Mouse (Mus musculus) hematopoietic stem cell, adult 5-6 weeks (primary cell): ENCODE data around the gene Zfp445. TPM values are rescaled to one million over a fixed set of nuclear protein-coding genes. Genes with fewer than 3 reads are reported as not detected.
"Not testable (repeated sequence)": the region's sequence is repeated elsewhere in the genome, so short reads cannot be mapped to it uniquely, and the experiment has no call there.

Experiments used
- ATAC-seq, 2 experiments: fragments of 125-278 bp in 1 of 2; replicated peaks in 1 of 2; 2 replicates each; pipeline ENCODE4 v1.8.0; 2016 to 2017; ENCODE audit warnings: inconsistent platforms in 2 of 2, mild to moderate bottlenecking in 2 of 2, moderate number of reproducible peaks in 2 of 2, low read depth in 1 of 2, moderate TSS enrichment in 1 of 2; ENCODE audit not compliant: low FRiP score in 2 of 2, poor library complexity in 2 of 2, severe bottlenecking in 2 of 2, insufficient read depth in 1 of 2, low TSS enrichment in 1 of 2
- total RNA-seq: library from RNA; stranded (forward); fragments of 172-1452, 232-1000 nt; gene quantifications from 2 replicates; pipeline ENCODE4 v1.2.3, GENCODE M21; 2017

Gene Zfp445
- 91.8 and 114 TPM in 2 replicates for total RNA-seq

GRCm38 (mm10) chr9:122865697-122866166 lies at the start of gene Zfp445:
Gene Zfp445 (minus strand): TSS chr9:122866006.
- ATAC-seq = peak; percentile 92 to 97

DNA sequence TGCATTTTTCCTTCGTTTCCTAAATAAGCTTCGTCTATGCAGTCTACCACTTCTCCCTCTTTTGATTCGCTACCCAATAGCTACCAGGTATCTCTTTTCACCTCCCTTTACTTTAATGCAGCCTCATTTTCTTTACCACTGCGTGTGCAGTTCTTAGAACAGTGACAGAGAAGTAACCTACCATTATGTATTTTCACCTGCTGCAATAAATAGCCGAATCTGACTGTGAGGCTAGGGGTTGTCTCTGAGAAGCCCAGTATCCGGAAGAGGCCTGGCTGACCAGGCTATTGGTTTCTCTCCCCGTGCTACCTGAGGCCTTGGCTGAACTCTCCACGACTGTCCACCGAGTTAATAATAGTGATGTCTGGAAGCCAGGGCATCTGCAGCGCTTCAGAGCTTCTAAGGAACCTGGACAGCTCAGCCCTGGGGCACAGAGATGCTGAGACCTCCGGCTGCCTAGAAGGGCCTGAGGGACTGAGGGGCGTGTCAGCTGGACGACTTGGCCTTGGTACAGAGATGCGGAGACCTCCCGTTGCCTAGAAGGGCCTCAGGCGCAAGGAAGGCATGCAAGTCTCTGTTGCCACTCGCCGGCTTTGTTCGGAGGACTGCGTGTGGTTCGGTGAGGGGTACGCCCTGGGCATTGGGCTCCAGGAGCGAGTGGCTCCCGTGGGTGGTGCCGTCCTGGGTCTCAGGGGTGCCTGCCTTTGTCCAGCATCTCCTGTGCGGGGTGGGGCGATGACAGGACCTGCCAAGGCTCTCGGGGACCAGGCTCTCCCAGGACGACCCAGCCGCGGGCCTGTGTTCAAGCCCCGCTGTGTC lies 37.1 kb upstream of the Zfp445 start:
- peak; percentile 81 to 90 for ATAC-seq

DNA sequence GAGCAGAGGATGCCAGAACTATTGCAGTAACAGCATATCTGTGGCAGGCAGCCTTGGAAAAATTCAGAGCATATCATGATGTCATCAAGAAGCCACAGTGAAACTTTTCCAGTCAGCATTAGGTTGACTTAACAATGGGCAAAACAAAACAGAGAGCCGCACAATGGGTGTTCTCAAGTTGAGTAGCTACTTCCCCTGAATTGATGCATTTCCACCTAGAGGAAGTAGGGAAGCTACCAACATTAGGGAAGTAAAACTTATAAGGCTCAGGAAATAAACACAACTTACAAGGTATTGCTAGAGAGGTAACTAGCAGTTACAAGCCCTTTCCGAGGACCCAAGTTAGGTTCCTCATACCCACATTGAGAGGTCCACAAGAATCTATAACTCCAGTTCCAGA lies 35.2 kb upstream of the Zfp445 start:
- ATAC-seq = no peak

- peak; percentile 46 to 87 for ATAC-seq
Measured at GRCm38 (mm10) chr9:122886372-122887179, 20.8 kb upstream of the Zfp445 start.

GRCm38 (mm10) chr9:122885385-122885784 lies 19.6 kb upstream of the Zfp445 start, which contains the start of gene Zkscan7:
Gene Zkscan7 (plus strand): TSS chr9:122885685.
- no peak for ATAC-seq

- no peak for ATAC-seq
Measured at GRCm38 (mm10) chr9:122875145-122875544, 9.3 kb upstream of the Zfp445 start.

DNA sequence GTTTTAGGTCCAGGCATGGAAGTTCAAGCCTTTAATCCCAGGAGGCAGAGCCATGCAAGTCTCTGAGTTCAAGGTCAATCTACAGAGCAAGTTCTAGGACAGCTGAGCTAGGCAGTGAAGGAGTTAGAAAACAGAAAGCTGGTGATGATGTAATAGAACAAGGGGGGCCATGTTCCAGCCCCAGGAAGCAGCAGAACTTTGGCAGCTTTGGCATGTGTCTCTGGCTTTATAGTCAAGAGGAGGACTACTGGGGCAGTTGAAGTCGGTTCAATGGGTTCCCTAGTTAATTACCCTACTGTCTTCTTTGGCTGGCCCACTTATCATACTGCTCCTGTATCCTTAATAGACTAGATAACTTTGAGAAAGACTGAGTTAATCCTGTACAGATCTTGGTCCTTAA lies 8.8 kb upstream of the Zfp445 start:
- no peak for ATAC-seq

DNA sequence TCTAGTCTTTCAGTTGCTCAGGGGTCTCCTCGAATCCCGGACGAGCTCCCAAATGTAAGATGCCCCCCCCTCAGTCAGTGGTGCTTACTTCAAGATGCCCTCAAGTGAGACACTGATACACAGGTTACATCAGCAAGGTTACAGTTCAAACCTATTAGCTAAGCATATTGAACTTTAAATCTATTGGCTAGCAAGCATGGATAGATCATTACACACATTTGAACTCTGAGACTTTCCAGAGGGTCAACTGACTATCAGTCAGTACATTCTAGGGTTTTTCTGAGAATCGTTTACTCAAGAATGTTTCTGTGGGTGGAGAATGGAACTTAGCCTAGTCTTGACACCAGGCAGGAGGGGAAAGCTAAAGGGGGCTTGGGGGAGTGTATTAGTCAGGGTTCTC lies 6.8 kb upstream of the Zfp445 start:
- ATAC-seq = no peak

- ATAC-seq = no peak
Measured at GRCm38 (mm10) chr9:122866192-122866591, 386 bp upstream of the Zfp445 start.

GRCm38 (mm10) chr9:122864848-122865247 lies 958 bp downstream of the Zfp445 start:
- ATAC-seq = no peak

DNA sequence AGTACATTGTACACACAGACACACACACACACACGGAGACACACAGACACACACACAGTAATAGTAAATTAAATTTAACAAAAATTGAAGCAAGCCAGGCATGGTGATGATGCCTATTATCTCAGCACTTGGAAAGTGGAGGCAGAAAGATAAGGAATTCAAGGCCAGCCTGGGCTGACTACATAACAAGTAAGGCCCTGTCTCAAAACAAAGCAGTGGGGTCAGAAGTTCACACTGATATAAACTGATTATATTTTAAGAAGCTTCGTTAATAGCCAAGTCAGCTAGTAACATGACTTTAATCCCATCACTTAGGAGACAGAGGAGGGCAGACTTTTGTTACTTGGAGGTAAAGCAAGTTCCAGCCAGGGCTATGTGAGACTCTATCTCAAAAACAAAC lies 2.1 kb downstream of the Zfp445 start:
- ATAC-seq = no peak

- peak in 1 of 2 experiments; percentile 18; a peak in 1 of 4 replicates for ATAC-seq
Measured at GRCm38 (mm10) chr9:122860752-122861151, 5.1 kb downstream of the Zfp445 start.

DNA sequence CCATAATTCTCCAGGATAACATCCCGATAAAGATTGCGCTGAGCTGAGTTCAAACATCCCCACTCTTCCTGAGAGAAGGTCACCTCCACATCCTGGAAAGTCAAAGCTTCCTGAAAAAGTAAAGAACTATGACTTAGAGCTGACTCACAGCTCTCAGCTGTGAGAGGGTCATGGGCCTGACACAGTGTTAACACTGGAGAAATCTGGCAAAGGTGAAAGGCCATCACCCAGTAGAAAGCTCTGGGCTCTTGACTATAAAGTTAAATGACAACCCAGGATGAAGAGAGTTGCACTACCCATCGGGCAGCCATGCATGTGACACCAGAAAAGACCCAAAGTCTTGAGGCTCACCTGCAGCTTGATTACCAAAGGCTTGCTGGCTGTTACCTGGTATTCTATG lies 9.1 kb downstream of the Zfp445 start:
- ATAC-seq = no peak

GRCm38 (mm10) chr9:122855617-122856016 lies 10.2 kb downstream of the Zfp445 start:
- ATAC-seq = no peak

DNA sequence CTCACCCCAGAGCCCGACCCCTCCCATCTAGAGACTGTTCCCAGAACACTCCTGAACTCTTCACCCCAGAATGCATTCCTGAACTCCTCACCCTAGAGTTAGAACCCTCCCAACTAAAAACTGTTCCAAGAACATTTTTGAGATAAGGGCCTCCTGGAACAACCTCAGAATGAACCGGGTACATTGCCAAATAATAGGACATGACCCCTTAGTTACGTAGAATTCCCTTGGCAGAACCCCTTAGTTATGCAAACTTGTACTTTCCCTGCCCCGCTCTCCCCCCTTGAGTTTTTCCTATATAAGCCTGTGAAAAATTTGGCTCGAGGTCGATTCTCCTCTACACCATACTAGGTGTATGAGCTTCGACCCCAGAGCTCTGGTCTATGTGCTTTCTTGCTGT lies 10.7 kb downstream of the Zfp445 start:
- not testable (repeated sequence) for ATAC-seq

GRCm38 (mm10) chr9:122854526-122854925 lies 11.3 kb downstream of the Zfp445 start:
- no peak for ATAC-seq

GRCm38 (mm10) chr9:122847811-122848311 lies 17.9 kb downstream of the Zfp445 start:
- ATAC-seq = not testable (repeated sequence)

DNA sequence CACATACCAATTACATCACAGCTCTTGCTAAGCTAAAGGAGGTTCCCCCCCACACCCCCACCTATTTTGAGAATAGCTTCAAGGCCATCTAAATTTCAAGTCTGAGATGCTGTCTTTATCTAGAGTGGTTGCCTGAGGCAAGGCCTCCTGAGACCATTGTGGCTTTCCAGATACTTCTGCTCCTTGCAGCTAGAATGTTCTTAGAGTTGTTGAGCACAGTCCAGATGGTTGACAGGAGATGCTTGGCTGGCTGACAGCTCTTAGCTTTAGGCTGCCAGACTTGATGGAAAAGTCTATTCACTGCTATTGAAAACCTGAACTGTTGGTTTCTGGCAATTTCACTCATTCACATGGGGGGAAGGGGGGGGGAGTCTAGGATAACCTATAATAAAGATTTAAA lies 19.6 kb downstream of the Zfp445 start:
- ATAC-seq = no peak
